Mouse (Mus musculus): ENCODE data around the gene Prtn3. TPM values are rescaled to one million over a fixed set of nuclear protein-coding genes. Genes with fewer than 3 reads are reported as not detected.

Prtn3 gene
- polyA plus RNA-seq, 1 experiment, result not detected

GRCm38 (mm10) chr10:79871845-79872244 is 2.4 kb upstream of the Prtn3 start:
- H3K27ac ChIP-seq (ENCODE audit: insufficient read depth, low read length), result no peak overlapping the region
- H3K4me1 ChIP-seq (ENCODE audit: control insufficient read depth, insufficient read depth, low read length), result no peaks in the 10 kb centered on the region
- H3K4me3 ChIP-seq (ENCODE audit: insufficient read depth, low read length), result no peak overlapping the region
- TF ChIP-seq POLR2A (IDR thresholded peaks at IDR 0.05; ENCODE audit: low read depth, low read length), result no peak
- TF ChIP-seq CTCF (IDR thresholded peaks at IDR 0.05; ENCODE audit: borderline replicate concordance, insufficient read depth, low read length), result no peak

GRCm38 (mm10) chr10:79872862-79873261 is 1.4 kb upstream of the Prtn3 start:
- H3K4me3 ChIP-seq (ENCODE audit: insufficient read depth, low read length), result no peak overlapping the region
- H3K4me1 ChIP-seq (ENCODE audit: control insufficient read depth, insufficient read depth, low read length), result no peaks in the 10 kb centered on the region
- no peak for TF ChIP-seq POLR2A (IDR thresholded peaks at IDR 0.05; ENCODE audit: low read depth, low read length)
- TF ChIP-seq CTCF (IDR thresholded peaks at IDR 0.05; ENCODE audit: borderline replicate concordance, insufficient read depth, low read length), result no peak
- no peak overlapping the region for H3K27ac ChIP-seq (ENCODE audit: insufficient read depth, low read length)

- H3K27ac ChIP-seq (ENCODE audit: insufficient read depth, low read length), result no peak overlapping the region
- H3K4me1 ChIP-seq (ENCODE audit: control insufficient read depth, insufficient read depth, low read length), result no peaks in the 10 kb centered on the region
- H3K4me3 ChIP-seq (ENCODE audit: insufficient read depth, low read length), result no peak overlapping the region
- TF ChIP-seq POLR2A (IDR thresholded peaks at IDR 0.05; ENCODE audit: low read depth, low read length) (no peak), CTCF (IDR thresholded peaks at IDR 0.05; ENCODE audit: borderline replicate concordance, insufficient read depth, low read length) (no peak)
Observed at GRCm38 (mm10) chr10:79873313-79873712, 963 bp upstream of the Prtn3 start.

- Histone ChIP-seq H3K4me3 (ENCODE audit: insufficient read depth, low read length) (peak overlapping the region; percentile 36), H3K27ac (ENCODE audit: insufficient read depth, low read length) (no peak overlapping the region), H3K4me1 (ENCODE audit: control insufficient read depth, insufficient read depth, low read length) (no peaks in the 10 kb centered on the region)
- TF ChIP-seq CTCF (IDR thresholded peaks at IDR 0.05; ENCODE audit: borderline replicate concordance, insufficient read depth, low read length) (no peak), POLR2A (IDR thresholded peaks at IDR 0.05; ENCODE audit: low read depth, low read length) (no peak)
Observed at GRCm38 (mm10) chr10:79873715-79874289, 474 bp upstream of the Prtn3 start.

- Histone ChIP-seq H3K4me3 (ENCODE audit: insufficient read depth, low read length) (no peak overlapping the region), H3K27ac (ENCODE audit: insufficient read depth, low read length) (no peak overlapping the region), H3K4me1 (ENCODE audit: control insufficient read depth, insufficient read depth, low read length) (no peaks in the 10 kb centered on the region)
- TF ChIP-seq CTCF (IDR thresholded peaks at IDR 0.05; ENCODE audit: borderline replicate concordance, insufficient read depth, low read length) (no peak), POLR2A (IDR thresholded peaks at IDR 0.05; ENCODE audit: low read depth, low read length) (no peak)
Observed at GRCm38 (mm10) chr10:79877174-79877573, 2.9 kb downstream of the Prtn3 start.

GRCm38 (mm10) chr10:79877757-79878156 is 3.5 kb downstream of the Prtn3 start:
- H3K4me3 ChIP-seq (ENCODE audit: insufficient read depth, low read length), result no peak overlapping the region
- H3K27ac ChIP-seq (ENCODE audit: insufficient read depth, low read length), result no peak overlapping the region
- TF ChIP-seq POLR2A (IDR thresholded peaks at IDR 0.05; ENCODE audit: low read depth, low read length) (no peak), CTCF (IDR thresholded peaks at IDR 0.05; ENCODE audit: borderline replicate concordance, insufficient read depth, low read length) (no peak)
- H3K4me1 ChIP-seq (ENCODE audit: control insufficient read depth, insufficient read depth, low read length), result no peaks in the 10 kb centered on the region

GRCm38 (mm10) chr10:79879527-79879926 is 5.3 kb downstream of the Prtn3 start:
- no peak overlapping the region for H3K27ac ChIP-seq (ENCODE audit: insufficient read depth, low read length)
- TF ChIP-seq POLR2A (IDR thresholded peaks at IDR 0.05; ENCODE audit: low read depth, low read length), result no peak
- no peak for TF ChIP-seq CTCF (IDR thresholded peaks at IDR 0.05; ENCODE audit: borderline replicate concordance, insufficient read depth, low read length)
- H3K4me1 ChIP-seq (ENCODE audit: control insufficient read depth, insufficient read depth, low read length), result no peaks in the 10 kb centered on the region
- no peak overlapping the region for H3K4me3 ChIP-seq (ENCODE audit: insufficient read depth, low read length)

- H3K4me3 ChIP-seq (ENCODE audit: insufficient read depth, low read length), result no peak overlapping the region
- no peaks in the 10 kb centered on the region for H3K4me1 ChIP-seq (ENCODE audit: control insufficient read depth, insufficient read depth, low read length)
- H3K27ac ChIP-seq (ENCODE audit: insufficient read depth, low read length), result no peak overlapping the region
- TF ChIP-seq POLR2A (IDR thresholded peaks at IDR 0.05; ENCODE audit: low read depth, low read length) (no peak), CTCF (IDR thresholded peaks at IDR 0.05; ENCODE audit: borderline replicate concordance, insufficient read depth, low read length) (no peak)
Observed at GRCm38 (mm10) chr10:79880721-79881120, 6.4 kb downstream of the Prtn3 start.

GRCm38 (mm10) chr10:79881981-79882380 is 7.7 kb downstream of the Prtn3 start:
- TF ChIP-seq CTCF (IDR thresholded peaks at IDR 0.05; ENCODE audit: borderline replicate concordance, insufficient read depth, low read length) (no peak), POLR2A (IDR thresholded peaks at IDR 0.05; ENCODE audit: low read depth, low read length) (no peak)
- Histone ChIP-seq H3K27ac (ENCODE audit: insufficient read depth, low read length) (no peak overlapping the region), H3K4me1 (ENCODE audit: control insufficient read depth, insufficient read depth, low read length) (no peaks in the 10 kb centered on the region), H3K4me3 (ENCODE audit: insufficient read depth, low read length) (no peak overlapping the region)

- TF ChIP-seq CTCF (IDR thresholded peaks at IDR 0.05; ENCODE audit: borderline replicate concordance, insufficient read depth, low read length), result peak; percentile 74; the same call in 1 of the 2 replicates
- no peak for TF ChIP-seq POLR2A (IDR thresholded peaks at IDR 0.05; ENCODE audit: low read depth, low read length)
- Histone ChIP-seq H3K4me1 (ENCODE audit: control insufficient read depth, insufficient read depth, low read length) (no peaks in the 10 kb centered on the region), H3K27ac (ENCODE audit: insufficient read depth, low read length) (no peak overlapping the region), H3K4me3 (ENCODE audit: insufficient read depth, low read length) (no peak overlapping the region)
Observed at GRCm38 (mm10) chr10:79883297-79884084, 9.2 kb downstream of the Prtn3 start.

Measured in embryonic fibroblast, embryonic 13.5 days (primary cell).